Mouse (Mus musculus) lung, postnatal 0 days (tissue): ENCODE data around the gene Lmln. TPM values are rescaled to one million over a fixed set of nuclear protein-coding genes. Genes with fewer than 3 reads are reported as not detected.
A peak's percentile ranks its signal among the peaks of the same experiment; 100 is the strongest.

Experiments
- ATAC-seq: fragments of 200-750 bp; cut with Nextera tagmentation; 2 replicates; pipeline ENCODE4 v1.8.0; 2017; ENCODE audit warnings: moderate library complexity
- DNase-seq: peaks from one replicate; pipeline ENCODE4 v3.0.0-alpha.2; 2016; ENCODE audit warnings: low spot score
- H3K27ac ChIP-seq: fragments of 300-500 bp; sonication (generic); 2 replicates; pipeline ENCODE4 v1.5.1; 2014; ENCODE audit warnings: antibody characterized with exemption, mild to moderate bottlenecking, low read length, mixed read lengths
- H3K27me3 ChIP-seq: fragments of 300-500 bp; sonication (generic); replicated peaks from 2 replicates; pipeline ENCODE4 v1.6.1; 2014; ENCODE audit warnings: low read length, mixed read lengths; ENCODE audit not compliant: insufficient read depth
- H3K36me3 ChIP-seq: fragments of 300-500 bp; sonication (generic); 2 replicates; pipeline ENCODE4 v1.6.1; 2014; ENCODE audit warnings: low read length, mixed read lengths; ENCODE audit not compliant: insufficient read depth
- H3K4me1 ChIP-seq: fragments of 300-500 bp; sonication (generic); 2 replicates; pipeline ENCODE4 v1.6.1; 2014; ENCODE audit warnings: antibody characterized with exemption, low read depth, low read length, mixed read lengths; ENCODE audit not compliant: insufficient read depth
- H3K4me2 ChIP-seq: fragments of 300-500 bp; sonication (generic); replicated peaks from 2 replicates; pipeline ENCODE4 v1.6.1; 2014; ENCODE audit warnings: low read depth, mild to moderate bottlenecking, low read length, moderate library complexity, mixed read lengths
- H3K4me3 ChIP-seq: fragments of 300-500 bp; sonication (generic); 2 replicates; pipeline ENCODE4 v1.5.1; 2014; ENCODE audit warnings: low read depth, low read length
- H3K9ac ChIP-seq: fragments of 300-500 bp; sonication (generic); replicated peaks from 2 replicates; pipeline ENCODE4 v1.6.1; 2014; ENCODE audit warnings: low read depth, mild to moderate bottlenecking
- H3K9me3 ChIP-seq: fragments of 300-500 bp; sonication (generic); 2 replicates; pipeline ENCODE4 v1.6.1; 2016; ENCODE audit warnings: low read length, mixed read lengths
- CTCF ChIP-seq: IDR thresholded peaks from 2 replicates; pipeline ENCODE4 v1.5.1; 2016; ENCODE audit warnings: antibody characterized with exemption, mild to moderate bottlenecking
- EP300 ChIP-seq: IDR thresholded peaks from 2 replicates; pipeline ENCODE4 v1.6.1; 2016; ENCODE audit warnings: antibody characterized with exemption, mild to moderate bottlenecking, control low read depth
- WGBS: fragments of 180-500 bp; shearing (Covaris S2); extraction: QIAGEN DNeasy Blood & Tissue Kit; methylation state at CpG from one replicate; pipeline ENCODE4 v1.1.7; 2014; 5-methylcytosine and 5-hydroxymethylcytosine counted together
- polyA plus RNA-seq: library from polyadenylated mRNA; unstranded; fragments of >200 nt; fragmentation: Nextera tagmentation; extraction: Ambion mirVana; gene quantifications from 2 replicates; pipeline ENCODE4 v1.2.1, GENCODE M21; 2015

Gene Lmln
- polyA plus RNA-seq, 1 experiment from 2014 or later, result 1.1 TPM

DNA sequence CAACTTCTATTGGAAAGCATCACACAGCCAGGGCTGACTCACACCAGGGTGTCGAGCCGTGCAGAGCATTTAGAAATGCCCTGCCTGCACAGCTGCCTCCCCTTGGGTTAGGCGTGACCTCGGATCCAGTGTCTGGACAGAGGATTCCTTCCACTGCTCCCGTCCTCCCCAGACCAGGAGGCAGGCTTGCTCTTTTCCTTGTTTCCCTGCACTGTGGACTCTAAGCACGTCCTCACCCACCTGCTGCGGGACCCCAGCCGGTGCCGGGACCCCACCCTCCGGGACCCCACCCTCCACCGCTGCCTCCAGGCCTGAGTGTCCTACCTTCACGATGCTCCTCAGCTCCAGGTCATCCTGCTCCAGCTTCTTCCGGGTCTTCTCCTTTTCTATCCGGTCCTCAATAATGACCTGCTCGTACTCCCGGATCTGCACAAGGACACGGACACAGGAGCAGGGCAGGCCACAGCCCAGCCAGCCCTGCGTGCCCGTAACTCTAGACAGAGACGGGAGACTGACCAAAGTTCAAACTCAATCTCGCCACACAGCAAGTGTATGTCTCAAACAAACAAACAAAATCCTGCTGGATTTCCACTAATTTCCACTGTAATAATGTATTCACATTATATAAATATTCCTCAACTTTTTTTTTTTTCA is 43.1 kb upstream of the Lmln start:
- Histone ChIP-seq H3K27me3 (no peaks in the 10 kb centered on the region), H3K9me3 (no peaks in the 10 kb centered on the region), H3K9ac (no peak overlapping the region), H3K4me3 (no peak overlapping the region), H3K4me1 (no peaks in the 10 kb centered on the region), H3K4me2 (no peak overlapping the region), H3K36me3 (no peaks in the 10 kb centered on the region), H3K27ac (no peak overlapping the region)
- TF ChIP-seq EP300 (no peak), CTCF (no peak)
- ATAC-seq, result 0 out of 2 replicates have a peak, but pooled peaks have one; percentile 17
- WGBS, result 72% methylated on average over 21 of the region's 21 CpGs
- DNase-seq, result no peak

DNA sequence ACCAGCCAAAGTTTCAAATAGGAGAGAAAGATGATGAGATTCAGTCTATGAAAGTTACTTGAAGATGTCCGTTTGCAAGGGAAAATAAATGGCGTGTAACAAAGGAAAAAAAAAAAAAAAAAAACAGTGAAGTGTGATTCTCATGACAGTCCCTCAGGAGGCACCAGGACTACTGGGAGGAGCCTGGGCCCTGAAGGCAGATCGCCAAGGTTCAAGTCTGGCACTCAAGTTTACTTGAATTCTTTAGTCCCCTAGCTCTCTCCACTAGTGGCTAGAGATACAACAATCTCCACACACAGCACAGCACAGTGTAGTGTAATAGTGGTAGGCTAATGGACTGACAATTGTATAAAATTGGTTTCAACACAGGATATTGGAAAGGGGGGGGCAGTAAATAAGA is 40.9 kb upstream of the Lmln start:
- no peak overlapping the region for H3K4me2 ChIP-seq
- no peaks in the 10 kb centered on the region for H3K4me1 ChIP-seq
- no peaks in the 10 kb centered on the region for H3K27me3 ChIP-seq
- H3K4me3 ChIP-seq, result no peak overlapping the region
- DNase-seq (peak; percentile 23), ATAC-seq (no peak)
- H3K27ac ChIP-seq, result no peak overlapping the region
- H3K9ac ChIP-seq, result no peak overlapping the region
- TF ChIP-seq CTCF (no peak), EP300 (no peak)
- H3K9me3 ChIP-seq, result no peaks in the 10 kb centered on the region
- 36% methylated on average over 3 of the region's 3 CpGs for WGBS
- H3K36me3 ChIP-seq, result no peaks in the 10 kb centered on the region

DNA sequence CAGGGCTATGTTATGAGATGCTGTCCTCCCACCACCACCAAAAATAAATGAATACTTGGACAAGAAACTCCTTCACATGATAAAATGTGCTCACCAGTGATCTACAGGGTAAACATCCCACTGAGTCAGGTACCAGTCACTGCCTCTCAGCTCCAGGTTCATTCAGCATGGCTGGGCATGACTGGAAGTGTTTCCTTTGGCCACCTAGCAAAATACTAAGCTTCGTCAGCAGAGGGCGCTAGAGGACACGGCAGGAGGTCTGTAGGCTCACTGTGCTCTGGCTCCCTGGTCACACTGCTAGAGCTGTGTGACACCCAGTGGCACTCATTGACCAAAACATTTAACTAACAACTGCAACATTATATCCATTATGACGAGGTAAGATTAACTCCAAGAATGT is 38.6 kb upstream of the Lmln start:
- 6% methylated on average over 4 of the region's 4 CpGs for WGBS
- Histone ChIP-seq H3K9me3 (no peaks in the 10 kb centered on the region), H3K4me3 (no peak overlapping the region), H3K27ac (no peak overlapping the region), H3K36me3 (no peaks in the 10 kb centered on the region), H3K27me3 (no peaks in the 10 kb centered on the region), H3K9ac (no peak overlapping the region), H3K4me1 (no peaks in the 10 kb centered on the region), H3K4me2 (no peak overlapping the region)
- DNase-seq (peak; percentile 93), ATAC-seq (peak; percentile 84)
- TF ChIP-seq EP300, result no peak
- peak; percentile 99 for TF ChIP-seq CTCF

DNA sequence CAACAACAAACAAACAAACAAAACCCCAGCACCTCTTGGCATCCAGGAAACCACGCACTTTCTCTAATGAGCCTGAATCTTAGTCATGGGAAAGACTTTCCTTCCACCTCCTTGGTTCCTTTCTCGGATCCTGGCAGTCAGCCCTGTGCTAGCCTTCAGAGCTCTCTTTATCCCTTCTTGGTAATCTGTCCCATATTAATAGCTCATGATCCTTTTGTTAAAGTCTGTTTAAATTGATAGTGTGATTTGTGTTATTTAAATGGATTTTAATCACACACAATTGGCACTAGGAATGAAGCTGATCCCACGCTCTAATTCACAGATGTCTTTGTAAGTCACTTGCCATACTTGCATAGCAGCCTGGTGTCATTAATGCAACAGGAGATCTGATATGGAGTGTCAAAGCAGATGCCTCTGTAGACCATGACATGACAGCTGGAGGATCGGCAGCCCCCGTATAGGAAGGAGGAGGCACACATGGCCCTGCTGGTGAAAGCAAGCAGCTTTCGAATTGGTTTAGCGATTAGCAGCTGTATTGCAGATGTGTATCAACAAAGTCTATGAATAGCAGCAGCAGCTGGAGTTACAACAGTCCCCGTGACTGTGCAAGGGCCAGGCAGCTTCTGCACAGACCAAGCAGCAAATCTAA is 37.7 kb upstream of the Lmln start:
- Histone ChIP-seq H3K27me3 (no peaks in the 10 kb centered on the region), H3K36me3 (no peaks in the 10 kb centered on the region), H3K9me3 (no peaks in the 10 kb centered on the region), H3K4me2 (no peak overlapping the region), H3K27ac (no peak overlapping the region), H3K4me1 (no peaks in the 10 kb centered on the region), H3K9ac (no peak overlapping the region), H3K4me3 (no peak overlapping the region)
- WGBS, result 65% methylated on average over 8 of the region's 8 CpGs
- TF ChIP-seq CTCF (peak; percentile 31), EP300 (no peak)
- peak; percentile 61 for ATAC-seq
- DNase-seq, result peak; percentile 57

DNA sequence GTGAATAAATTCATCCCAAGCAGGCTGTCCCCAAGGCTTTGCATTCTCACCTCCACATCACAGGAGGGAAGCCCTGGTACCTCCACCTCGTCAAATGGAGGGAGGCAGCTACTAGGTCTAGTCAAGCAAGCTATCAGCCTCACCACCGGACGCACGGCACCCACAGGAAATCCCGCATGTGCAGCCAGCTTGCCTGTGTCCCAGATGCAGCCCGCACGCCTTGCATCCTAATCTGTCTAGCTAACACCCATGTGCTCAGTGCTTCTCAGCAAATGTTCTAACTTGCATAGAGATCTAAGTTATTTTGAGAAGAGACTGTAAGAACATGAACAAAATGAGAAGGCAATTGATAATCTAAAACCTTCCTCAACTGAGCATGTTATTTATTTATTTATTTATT is 36.0 kb upstream of the Lmln start:
- H3K4me3 ChIP-seq, result no peak overlapping the region
- H3K27ac ChIP-seq, result no peak overlapping the region
- ATAC-seq, result no peak
- WGBS, result 82% methylated on average over 7 of the region's 7 CpGs
- no peaks in the 10 kb centered on the region for H3K4me1 ChIP-seq
- no peak for DNase-seq
- no peaks in the 10 kb centered on the region for H3K36me3 ChIP-seq
- H3K27me3 ChIP-seq, result no peaks in the 10 kb centered on the region
- TF ChIP-seq CTCF, result no peak
- TF ChIP-seq EP300, result no peak
- no peak overlapping the region for H3K4me2 ChIP-seq
- no peaks in the 10 kb centered on the region for H3K9me3 ChIP-seq
- no peak overlapping the region for H3K9ac ChIP-seq

DNA sequence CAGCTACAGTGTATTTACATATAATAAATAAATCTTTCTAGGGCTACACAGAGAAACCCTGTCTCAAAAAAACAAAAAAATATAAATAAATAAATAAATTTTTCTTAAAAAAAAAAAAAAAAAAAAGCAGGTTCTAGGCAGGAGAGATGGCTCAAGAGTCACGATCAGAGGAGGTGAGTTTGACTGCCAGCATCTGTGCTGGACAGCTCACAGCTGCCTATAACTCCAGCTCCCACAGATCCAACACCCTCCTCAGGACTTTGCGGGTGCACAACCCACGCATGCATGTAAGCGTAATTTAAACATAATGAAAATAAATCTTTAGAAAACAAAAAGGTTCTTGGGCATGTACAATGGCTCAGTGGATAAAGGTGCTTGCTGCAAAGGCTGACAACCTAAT is 26.3 kb upstream of the Lmln start:
- no peaks in the 10 kb centered on the region for H3K27me3 ChIP-seq
- H3K9me3 ChIP-seq, result no peaks in the 10 kb centered on the region
- H3K4me2 ChIP-seq, result no peak overlapping the region
- H3K36me3 ChIP-seq, result no peaks in the 10 kb centered on the region
- no peak overlapping the region for H3K9ac ChIP-seq
- 53% methylated on average over 4 of the region's 4 CpGs for WGBS
- peak; percentile 60; the same call in 1 of the 2 replicates for ATAC-seq
- DNase-seq, result peak; percentile 48
- H3K4me1 ChIP-seq, result no peaks in the 10 kb centered on the region
- no peak overlapping the region for H3K4me3 ChIP-seq
- H3K27ac ChIP-seq, result no peak overlapping the region
- no peak for TF ChIP-seq CTCF
- TF ChIP-seq EP300, result no peak
